Mouse (Mus musculus) olfactory bulb, adult 2 months (tissue): ENCODE measurements around the gene Relb.

Source experiments
- CTCF ChIP-seq: fragments of 200-500 bp; IDR thresholded peaks from 2 replicates; pipeline ENCODE4 v1.5.1; 2012; ENCODE audit warnings: low read depth, mild to moderate bottlenecking, low read length, moderate library complexity; ENCODE audit not compliant: insufficient read depth
- POLR2A ChIP-seq: fragments of 200-500 bp; IDR thresholded peaks from 2 replicates; pipeline ENCODE4 v1.6.1; 2012; ENCODE audit warnings: mild to moderate bottlenecking, low read depth, low read length, moderate library complexity; ENCODE audit not compliant: insufficient read depth

GRCm38 (mm10) chr7:19673083-19673699, 44.0 kb upstream of the Relb start:
- TF ChIP-seq POLR2A (no peak), CTCF (no peak)
